Mouse (Mus musculus) thymus, postnatal 4 days (tissue): ENCODE data around the gene Sphk1.

Experiments used
- DNase-seq: peaks from one replicate; pipeline ENCODE4 v3.0.0; 2021

Gene Sphk1

GRCm38 (mm10) chr11:116508689-116509088 lies 22.0 kb upstream of the Sphk1 start:
- DNase-seq: no peak

- no peak for DNase-seq
Measured at GRCm38 (mm10) chr11:116511301-116511868, 19.3 kb upstream of the Sphk1 start.

- DNase-seq: no peak
Measured at GRCm38 (mm10) chr11:116512154-116512553, 18.6 kb upstream of the Sphk1 start.

- no peak for DNase-seq
Measured at GRCm38 (mm10) chr11:116512987-116513386, 17.7 kb upstream of the Sphk1 start.

GRCm38 (mm10) chr11:116513531-116514038 lies 17.1 kb upstream of the Sphk1 start:
- no peak for DNase-seq

GRCm38 (mm10) chr11:116515330-116516020 lies 15.2 kb upstream of the Sphk1 start:
- no peak for DNase-seq

GRCm38 (mm10) chr11:116518482-116518881 lies 12.2 kb upstream of the Sphk1 start:
- no peak for DNase-seq

- DNase-seq: no peak
Measured at GRCm38 (mm10) chr11:116521143-116521542, 9.6 kb upstream of the Sphk1 start.

GRCm38 (mm10) chr11:116522046-116522445 lies 8.7 kb upstream of the Sphk1 start:
- DNase-seq: no peak

- DNase-seq: no peak
Measured at GRCm38 (mm10) chr11:116522886-116523698, 7.6 kb upstream of the Sphk1 start.

- DNase-seq: no peak
Measured at GRCm38 (mm10) chr11:116523699-116524189, 7.0 kb upstream of the Sphk1 start.

GRCm38 (mm10) chr11:116528636-116529320 lies 1.9 kb upstream of the Sphk1 start:
- DNase-seq: no peak

- no peak for DNase-seq
Measured at GRCm38 (mm10) chr11:116531371-116532191, 856 bp downstream of the Sphk1 start.

- peak; percentile 23 for DNase-seq
Measured at GRCm38 (mm10) chr11:116532262-116532809, 1.6 kb downstream of the Sphk1 start.

- DNase-seq: peak; percentile 67
Measured at GRCm38 (mm10) chr11:116532810-116533338, 2.1 kb downstream of the Sphk1 start.

- DNase-seq: peak; percentile 36
Measured at GRCm38 (mm10) chr11:116533341-116534153, 2.8 kb downstream of the Sphk1 start.

GRCm38 (mm10) chr11:116534154-116534865 lies 3.6 kb downstream of the Sphk1 start:
- peak; percentile 62 for DNase-seq

GRCm38 (mm10) chr11:116536685-116537084 lies 6.0 kb downstream of the Sphk1 start:
- no peak for DNase-seq

GRCm38 (mm10) chr11:116537388-116537787 lies 6.7 kb downstream of the Sphk1 start:
- DNase-seq: no peak
